Mouse (Mus musculus) adrenal gland, postnatal 25 days (tissue): ENCODE results near the gene Brwd3. TPM values are rescaled to one million over a fixed set of nuclear protein-coding genes. Genes with fewer than 3 reads are reported as not detected.

Experiments
- DNase-seq: peaks from one replicate; pipeline ENCODE4 v3.0.0; 2021; ENCODE audit warnings: mixed read lengths
- long read RNA-seq: library from polyadenylated mRNA; stranded (forward); transcript quantifications from one replicate; pipeline ENCODE4 v2.0.0, GENCODE M21; 2021
- total RNA-seq: library from RNA; stranded (reverse); gene quantifications from 2 replicates; pipeline ENCODE4 v1.2.3, GENCODE M21; 2021

The Brwd3 gene
- 9.7 and 12.6 TPM in 2 replicates for total RNA-seq
- long read RNA-seq, result 0 reads

DNA sequence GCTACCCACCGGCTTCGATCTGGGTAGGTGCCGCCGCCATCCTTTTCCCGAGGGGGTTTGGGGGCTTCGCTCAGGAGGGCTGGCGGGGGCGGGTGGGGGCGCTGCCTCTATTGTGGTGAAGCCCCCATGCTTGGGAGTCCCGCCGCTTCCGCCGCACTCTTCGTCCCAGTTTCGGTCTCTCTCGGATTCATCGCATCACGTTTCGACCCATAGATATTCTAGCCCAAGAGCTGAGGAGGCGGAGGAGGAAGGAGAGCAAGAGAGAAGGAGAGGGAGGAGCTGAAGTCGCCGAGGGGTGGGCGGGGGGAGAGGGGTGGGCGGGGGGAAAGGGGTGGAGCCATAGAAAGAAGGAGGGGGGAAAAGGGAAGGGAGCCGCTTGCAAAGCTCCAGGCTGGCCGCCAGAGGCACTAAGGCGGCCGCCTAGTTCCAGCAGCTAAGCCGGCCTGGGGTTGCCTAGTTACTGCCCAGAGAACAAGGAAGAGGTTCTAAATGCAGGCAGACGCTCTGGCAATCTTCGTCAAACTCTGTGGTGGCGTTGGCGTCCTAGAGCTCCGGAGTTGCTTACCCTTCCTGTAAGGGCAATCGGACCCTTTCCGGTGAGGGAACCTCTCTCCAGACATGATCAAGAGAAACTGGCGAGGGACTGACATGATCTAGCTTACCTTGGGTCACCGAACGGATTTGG, at the start of gene Brwd3:
Brwd3 (minus strand) TSS at position 283 of the 685 bp plus-strand sequence.
- DNase-seq, result peak; percentile 75

DNA sequence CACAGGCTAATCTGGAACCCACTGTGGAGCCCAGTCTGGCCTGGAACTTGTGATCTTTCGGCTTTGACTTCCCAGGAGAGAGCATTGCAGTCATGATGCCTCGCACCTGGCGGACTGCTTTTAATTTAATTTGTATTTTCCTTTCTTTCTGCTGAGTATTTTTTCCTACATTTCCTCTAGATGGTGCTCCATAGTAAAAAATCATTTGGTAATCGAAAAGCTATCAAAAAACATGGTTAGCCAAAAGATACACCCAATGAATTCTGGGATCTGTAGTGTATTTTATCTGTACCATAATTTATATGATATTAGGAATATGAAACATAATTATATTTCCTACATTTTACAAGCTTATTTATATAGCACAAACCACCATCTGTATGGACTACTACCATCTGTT, 28.5 kb upstream of the Brwd3 start:
- DNase-seq, result no peak

DNA sequence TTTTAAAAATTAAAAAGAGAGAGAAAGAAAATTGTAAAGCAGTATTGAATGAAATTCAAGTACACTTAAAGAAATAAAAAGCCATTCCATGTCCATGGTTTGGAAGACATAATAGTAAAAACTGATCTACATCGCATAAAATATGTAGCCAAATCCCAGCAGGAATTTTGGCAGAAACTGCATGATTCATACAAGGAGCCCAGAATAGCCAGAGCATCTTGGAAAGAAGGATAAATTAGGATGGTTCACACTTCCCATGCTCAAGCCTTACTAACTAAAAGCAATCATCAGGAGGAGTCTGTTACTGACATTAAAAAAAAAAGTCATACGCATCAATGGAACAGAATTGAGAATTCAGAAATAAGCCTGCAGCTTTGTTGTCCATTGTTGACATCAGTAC, 8.5 kb upstream of the Brwd3 start:
- no peak for DNase-seq

DNA sequence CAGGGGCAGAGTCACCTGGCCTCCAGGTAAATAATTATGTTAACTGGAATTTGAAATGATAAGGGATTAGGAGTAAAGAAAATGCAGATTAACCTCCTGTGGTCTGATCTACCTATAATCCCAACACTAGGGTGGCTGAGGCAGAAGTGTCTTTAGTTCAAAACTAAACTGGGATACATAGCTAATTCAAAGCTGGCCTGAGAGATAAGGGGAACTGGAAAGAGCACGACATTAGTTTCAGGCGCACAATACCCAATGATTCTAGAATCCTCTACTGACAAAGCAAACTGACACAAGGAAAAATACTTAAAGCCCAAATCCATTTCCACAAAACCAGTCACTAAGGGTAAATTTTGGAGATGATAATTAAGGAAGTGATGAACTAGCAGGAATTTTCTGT, 2.2 kb upstream of the Brwd3 start:
- no peak for DNase-seq

DNA sequence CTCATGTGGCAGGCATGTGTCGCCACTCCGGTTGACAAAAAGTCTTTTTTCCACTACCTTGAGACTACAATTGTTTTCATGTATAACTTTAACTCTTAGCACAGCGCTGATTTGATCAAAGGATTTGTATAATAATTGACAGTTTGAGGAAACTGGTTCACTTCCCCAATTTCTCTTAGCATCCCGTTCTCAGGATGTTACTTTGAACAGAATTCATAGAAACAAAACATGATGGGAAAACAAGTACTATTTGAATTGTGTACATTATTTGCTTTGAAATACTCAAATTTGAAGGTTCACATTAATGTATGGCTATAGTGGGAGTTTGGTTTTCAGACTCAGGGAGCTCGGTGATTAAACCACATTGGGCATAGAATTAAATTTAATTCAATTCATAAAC, 1.1 kb upstream of the Brwd3 start:
- DNase-seq, result no peak

DNA sequence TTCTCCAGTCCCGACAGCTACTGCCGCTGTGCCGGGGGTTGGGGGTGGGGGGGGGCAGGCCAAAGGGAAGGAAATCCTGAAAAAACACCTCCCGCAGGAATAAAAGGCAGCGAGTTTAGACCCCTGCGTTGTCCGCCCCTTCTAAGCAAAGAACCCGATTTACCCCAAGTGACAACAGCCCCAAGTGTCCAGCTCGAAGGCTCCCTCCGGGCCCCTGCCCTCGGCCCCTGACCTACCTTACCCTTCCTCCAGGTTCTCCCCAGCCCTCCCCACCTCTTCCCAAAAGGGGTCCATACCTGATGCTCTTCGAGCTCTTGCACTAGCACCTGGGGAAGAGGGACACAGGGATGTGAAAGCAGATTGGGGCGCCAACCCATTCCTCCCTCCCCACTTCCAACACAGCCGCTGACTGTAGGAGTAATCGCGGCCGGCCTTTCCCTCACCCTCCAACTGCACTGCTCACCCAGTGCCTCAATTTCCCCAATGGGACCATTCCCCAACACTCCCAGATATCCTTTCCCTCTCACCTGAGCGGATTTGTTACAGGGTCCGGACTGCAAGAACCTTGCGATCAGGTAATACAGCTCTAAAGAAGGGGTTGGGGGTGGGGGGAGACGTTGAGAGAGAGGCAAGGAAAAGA, 671 bp downstream of the Brwd3 start:
- DNase-seq, result peak; percentile 4

DNA sequence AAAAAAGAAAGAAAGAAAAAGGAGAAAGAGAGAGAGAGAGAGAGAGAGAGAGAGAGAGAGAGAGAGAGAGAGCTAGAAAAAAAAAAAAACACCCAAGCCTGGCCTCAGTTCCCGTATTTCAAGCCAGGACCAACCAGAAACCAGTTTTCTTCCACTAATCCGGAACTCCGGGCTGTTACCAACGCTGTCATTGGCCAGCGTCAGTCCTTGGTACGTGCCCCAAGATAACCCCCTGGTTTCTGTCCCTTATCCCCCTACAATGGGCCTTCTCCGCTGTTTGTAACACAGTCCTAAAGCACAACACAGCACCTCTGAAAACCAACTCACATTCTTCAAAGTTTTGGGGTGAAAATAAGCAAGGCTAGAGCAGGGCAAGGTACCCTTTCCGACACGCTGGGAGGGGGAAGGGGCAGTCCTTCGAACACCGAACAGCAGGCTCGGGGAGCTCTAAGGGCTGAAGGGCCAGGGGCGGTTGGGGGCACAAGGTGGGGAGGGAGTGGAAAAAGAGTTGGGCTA, 1.4 kb downstream of the Brwd3 start:
- DNase-seq, result peak; percentile 67

DNA sequence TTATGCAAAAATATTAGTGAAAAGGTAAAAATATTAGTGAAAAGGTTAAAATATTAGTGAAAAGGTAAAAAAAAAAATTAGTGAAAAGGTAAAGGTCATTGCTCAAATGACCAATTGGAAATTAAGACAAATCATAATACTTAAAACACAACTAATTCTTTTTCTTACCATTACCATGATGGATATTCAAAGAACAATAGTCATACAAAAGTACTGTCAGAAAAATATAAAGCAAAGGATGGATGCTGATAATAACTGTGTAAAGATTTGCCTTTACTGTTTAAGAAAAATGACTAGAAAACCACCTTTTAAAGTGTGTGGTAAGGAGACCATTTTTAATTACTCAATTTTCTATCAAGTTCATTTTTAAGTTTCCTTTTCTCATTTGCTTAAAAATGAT, 2.9 kb downstream of the Brwd3 start:
- DNase-seq, result no peak

DNA sequence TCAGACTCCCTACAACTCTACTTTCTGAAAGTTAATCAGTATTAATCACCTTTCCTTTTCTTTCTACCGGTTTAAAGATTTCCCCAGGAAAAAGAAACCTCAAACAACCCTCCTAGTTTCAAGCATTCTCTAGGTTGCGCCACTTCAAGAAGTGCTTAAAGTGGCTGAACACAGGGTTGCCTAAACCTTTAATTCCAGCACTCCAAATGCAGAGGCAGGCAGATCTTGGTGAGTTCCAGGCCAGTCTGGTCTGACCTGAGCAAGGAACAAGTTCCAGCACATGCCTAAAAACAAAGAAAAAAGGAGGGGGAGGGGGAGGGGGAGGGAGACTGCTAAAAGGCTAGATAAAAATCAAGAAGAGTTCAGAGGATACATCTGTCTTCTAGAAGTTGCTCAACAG, 6.1 kb downstream of the Brwd3 start:
- DNase-seq, result no peak

DNA sequence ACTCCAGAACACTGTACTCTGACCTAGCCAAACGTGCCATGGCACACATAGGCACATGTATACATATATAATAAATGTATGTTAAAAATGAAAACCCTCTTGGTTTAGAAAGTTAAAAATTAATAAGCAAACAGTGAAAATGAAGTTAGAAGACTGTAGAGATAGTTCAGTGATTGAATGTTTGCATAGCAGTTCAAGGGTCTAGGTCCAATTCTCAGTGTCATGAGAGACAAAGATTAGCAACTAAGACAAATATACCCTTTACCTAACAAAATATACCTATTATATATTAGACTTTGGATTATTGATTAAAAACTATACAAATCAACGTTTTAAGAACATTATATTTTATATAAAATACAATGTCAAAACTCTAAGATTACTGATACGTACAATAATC, 36.9 kb downstream of the Brwd3 start:
- no peak for DNase-seq

DNA sequence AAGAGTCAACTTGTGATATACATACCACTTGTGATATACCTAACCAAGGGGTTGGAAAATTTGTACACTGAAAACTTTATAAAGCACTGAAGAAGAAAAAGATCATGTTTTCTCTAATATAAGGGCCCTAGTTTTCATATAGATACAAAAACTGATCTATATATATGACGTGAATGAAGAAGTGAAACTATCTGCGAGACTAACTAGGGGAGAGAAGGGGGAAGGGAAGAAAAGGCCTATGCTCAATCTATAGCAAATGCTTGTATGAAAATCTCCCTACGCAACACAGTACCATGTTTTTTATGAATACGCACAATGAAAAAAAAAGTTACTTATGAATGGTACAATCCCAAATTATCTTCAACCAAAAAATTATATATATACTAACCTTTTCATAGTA, 50.4 kb downstream of the Brwd3 start:
- no peak for DNase-seq

DNA sequence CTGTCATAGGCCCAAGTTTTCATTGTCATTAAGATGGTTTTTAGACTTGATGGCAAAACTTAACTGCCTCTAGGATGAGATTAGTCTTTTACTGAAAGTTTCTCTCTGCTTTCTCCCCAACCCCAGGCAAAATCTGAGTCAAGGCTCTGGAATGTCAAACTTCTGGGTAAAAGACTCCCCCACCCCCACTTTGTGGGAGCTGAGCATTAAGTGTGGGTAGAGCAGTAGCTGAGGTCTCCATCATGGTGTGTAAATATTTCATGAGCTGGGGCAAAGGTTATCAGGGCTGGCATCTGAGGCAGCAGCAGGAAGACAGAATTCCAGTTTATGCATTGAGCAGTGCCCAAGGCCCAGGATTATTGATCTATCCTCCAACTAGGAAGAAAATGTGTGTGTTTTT, 102.4 kb downstream of the Brwd3 start:
- no peak for DNase-seq

DNA sequence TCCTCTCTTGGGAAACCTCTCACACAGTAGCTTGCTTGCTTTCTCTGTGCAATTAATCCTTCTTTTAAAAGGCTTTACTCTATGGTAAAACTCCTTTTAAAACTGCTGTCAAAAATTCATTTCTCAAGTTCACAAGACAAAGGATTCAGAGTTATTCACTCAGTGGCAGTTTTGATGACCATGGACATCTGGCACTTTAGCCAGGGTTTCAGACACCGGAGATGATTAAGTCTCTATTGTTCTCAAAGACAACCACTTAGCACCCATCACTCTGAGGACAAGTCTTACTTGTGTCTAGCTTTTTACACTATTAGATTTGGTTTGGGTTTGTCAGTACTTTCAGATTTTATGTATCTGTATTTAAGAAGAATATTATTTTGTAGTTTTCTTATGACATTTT, 104.6 kb downstream of the Brwd3 start:
- no peak for DNase-seq

DNA sequence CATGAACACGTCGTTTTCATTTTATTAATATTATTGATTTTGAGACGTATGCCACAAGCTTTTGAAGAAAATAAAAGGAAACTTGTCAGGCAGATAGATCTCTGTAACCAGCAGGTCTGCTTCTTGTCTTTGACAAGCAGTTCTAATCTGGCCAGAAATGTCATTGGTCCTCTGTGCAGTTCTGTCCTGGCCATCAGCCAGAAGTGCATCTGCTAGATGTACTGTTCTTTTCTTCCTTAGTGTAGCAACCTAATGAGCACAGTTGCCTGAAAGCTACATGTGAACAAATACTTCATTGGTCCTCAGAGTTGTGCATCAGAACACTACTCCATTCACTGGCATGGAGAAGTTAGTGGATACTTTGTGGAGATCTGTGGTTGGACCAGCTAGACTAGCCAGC, 105.1 kb downstream of the Brwd3 start:
- no peak for DNase-seq

DNA sequence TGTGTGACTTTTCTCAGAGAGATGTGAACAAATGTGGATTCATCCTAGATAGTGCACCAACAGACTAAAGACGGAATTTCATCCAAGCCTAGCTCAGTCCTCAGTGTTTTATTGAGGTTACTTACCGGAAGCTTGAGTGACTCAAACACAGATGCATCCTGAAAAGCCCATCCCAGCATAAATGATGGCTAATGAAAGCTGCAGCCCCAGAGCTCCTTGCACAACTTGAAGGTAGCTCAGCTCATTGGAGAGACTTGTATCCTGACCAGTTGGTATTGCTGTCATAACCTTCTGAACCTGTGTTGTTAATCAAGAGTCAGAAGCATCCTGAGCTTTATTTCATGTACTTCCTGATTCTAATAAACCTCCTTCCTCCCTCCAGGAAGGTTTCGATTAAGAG, 105.8 kb downstream of the Brwd3 start:
- DNase-seq, result no peak

DNA sequence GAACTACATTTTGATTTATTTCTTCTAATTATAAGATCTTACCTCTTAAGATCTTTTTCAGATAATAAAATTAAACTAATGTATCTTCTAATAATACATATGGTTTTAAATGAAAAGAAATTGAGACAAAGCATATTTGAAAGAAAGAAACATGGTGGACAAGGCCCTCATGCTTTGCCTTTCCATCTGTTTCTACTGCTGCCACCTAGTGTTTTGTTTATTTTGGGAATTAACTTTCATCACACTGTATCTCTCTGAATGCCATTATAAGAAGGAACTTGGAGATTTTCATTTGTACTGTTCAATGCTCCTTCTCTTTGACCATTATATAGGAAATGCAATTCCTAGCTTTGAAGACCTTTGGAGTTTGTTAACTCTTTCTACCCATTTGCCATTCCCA, 109.9 kb downstream of the Brwd3 start:
- no peak for DNase-seq

DNA sequence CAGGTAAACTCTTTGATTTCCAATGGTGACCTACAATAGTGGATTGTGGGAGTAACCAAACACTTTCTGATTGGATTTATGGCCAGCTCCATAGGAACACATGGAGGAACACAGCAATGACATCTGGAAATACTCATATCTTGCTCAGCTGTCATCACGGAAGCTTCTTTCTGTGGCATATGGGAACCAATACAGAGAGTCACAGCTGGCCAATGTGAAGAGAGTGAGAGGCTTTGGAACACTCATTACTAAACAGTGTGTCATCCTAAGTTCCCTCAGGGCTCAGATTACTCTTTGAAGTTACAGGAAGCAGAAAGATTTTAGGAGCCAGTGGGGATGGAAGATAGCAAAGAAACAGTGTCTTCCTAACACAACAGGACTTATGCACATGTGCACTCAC, 111.7 kb downstream of the Brwd3 start:
- DNase-seq, result no peak

DNA sequence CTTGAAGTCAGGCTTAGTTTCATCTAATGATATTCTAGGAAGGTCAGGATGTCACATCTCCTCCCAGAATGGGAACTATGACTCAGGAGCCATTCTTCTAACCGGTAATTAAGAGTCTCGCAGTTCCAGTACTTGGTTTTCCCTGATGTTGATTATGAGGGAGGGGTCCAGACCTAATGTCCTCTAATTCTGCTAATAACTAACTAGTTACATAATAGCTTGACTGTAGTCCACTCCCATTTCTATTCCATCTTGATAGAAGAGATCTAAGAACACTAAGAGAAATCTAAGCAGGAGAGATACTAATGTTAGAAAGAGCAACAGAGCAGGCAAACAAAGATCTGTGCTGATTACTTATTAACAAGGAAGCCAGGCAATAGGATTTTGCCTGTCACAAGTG, 129.9 kb downstream of the Brwd3 start:
- DNase-seq, result no peak

Other genes starting within 250 kb of the Brwd3 start
- not detected in 2 replicates for gene Gm379, start 169.5 kb downstream of the Brwd3 start, total RNA-seq
- gene Hmgn5, start 179.0 kb upstream of the Brwd3 start, total RNA-seq, result 13.4 and 21.6 TPM in 2 replicates